Mouse (Mus musculus) heart, embryonic 16.5 days (tissue): Measurements from ENCODE around the gene Cdc27. TPM values are rescaled to one million over a fixed set of nuclear protein-coding genes. Genes with fewer than 3 reads are reported as not detected.

ENCODE experiments used
- ATAC-seq: fragments of 200-750 bp; cut with Nextera tagmentation; replicated peaks from 2 replicates; pipeline ENCODE4 v1.8.0; 2017; ENCODE audit warnings: moderate number of reproducible peaks; ENCODE audit not compliant: insufficient read depth, low FRiP score; ENCODE audit errors: extremely low read depth
- H3K27ac ChIP-seq: fragments of 300-500 bp; sonication (generic); 2 replicates; pipeline ENCODE4 v1.5.1; 2014; ENCODE audit warnings: mild to moderate bottlenecking, low read length, control low read depth, moderate library complexity
- H3K27me3 ChIP-seq: fragments of 300-500 bp; sonication (generic); 2 replicates; pipeline ENCODE4 v1.6.1; 2014; ENCODE audit warnings: low read length, mixed read lengths; ENCODE audit not compliant: control insufficient read depth, insufficient read depth
- H3K36me3 ChIP-seq: fragments of 300-500 bp; sonication (generic); 2 replicates; pipeline ENCODE4 v1.6.1; 2014; ENCODE audit not compliant: control insufficient read depth, insufficient read depth
- H3K4me1 ChIP-seq: fragments of 300-500 bp; sonication (generic); 2 replicates; pipeline ENCODE4 v1.6.1; 2014; ENCODE audit warnings: low read length, mixed read lengths; ENCODE audit not compliant: control insufficient read depth, insufficient read depth
- H3K4me2 ChIP-seq: fragments of 300-500 bp; sonication (generic); 2 replicates; pipeline ENCODE4 v1.6.1; 2014; ENCODE audit warnings: low read depth, mild to moderate bottlenecking, control low read depth, low read length
- H3K4me3 ChIP-seq: fragments of 300-500 bp; sonication (generic); 2 replicates; pipeline ENCODE4 v1.5.1; 2014; ENCODE audit warnings: mild to moderate bottlenecking, control low read depth, low read length
- H3K9ac ChIP-seq: fragments of 300-500 bp; sonication (generic); 2 replicates; pipeline ENCODE4 v1.6.1; 2014; ENCODE audit warnings: low read length, control low read depth
- H3K9me3 ChIP-seq: fragments of 300-500 bp; sonication (generic); replicated peaks from 2 replicates; pipeline ENCODE4 v1.6.1; 2016; ENCODE audit warnings: low read length; ENCODE audit not compliant: control insufficient read depth
- WGBS: fragments of 180-500 bp; shearing (Covaris S2); extraction: QIAGEN DNeasy Blood & Tissue Kit; methylation state at CpG from one replicate; pipeline ENCODE4 v1.1.7; 2014; 5-methylcytosine and 5-hydroxymethylcytosine counted together
- polyA plus RNA-seq: library from polyadenylated mRNA; unstranded; fragments of >200 nt; fragmentation: Nextera tagmentation; extraction: Ambion mirVana; gene quantifications from 2 replicates; pipeline ENCODE4 v1.2.1, GENCODE M21; 2015

Cdc27 gene
- polyA plus RNA-seq, 1 experiment from 2014 or later: 33.9 TPM

GRCm38 (mm10) chr11:104481971-104482370, 68.4 kb downstream of the Cdc27 start:
- H3K27ac ChIP-seq: no peak overlapping the region
- H3K4me2 ChIP-seq: no peak overlapping the region
- no peaks in the 10 kb centered on the region for H3K36me3 ChIP-seq
- no peaks in the 10 kb centered on the region for H3K27me3 ChIP-seq
- no peak overlapping the region for H3K9ac ChIP-seq
- no peak overlapping the region for H3K4me3 ChIP-seq
- 91% methylated on average over 8 of the region's 8 CpGs for WGBS
- H3K9me3 ChIP-seq: no peaks in the 10 kb centered on the region
- no peak for ATAC-seq
- H3K4me1 ChIP-seq: no peaks in the 10 kb centered on the region

GRCm38 (mm10) chr11:104479505-104479904, 70.9 kb downstream of the Cdc27 start:
- no peak overlapping the region for H3K4me3 ChIP-seq
- H3K4me2 ChIP-seq: no peak overlapping the region
- H3K9ac ChIP-seq: no peak overlapping the region
- H3K36me3 ChIP-seq: no peaks in the 10 kb centered on the region
- H3K27me3 ChIP-seq: no peaks in the 10 kb centered on the region
- ATAC-seq: no peak
- no peak overlapping the region for H3K27ac ChIP-seq
- 70% methylated on average over 4 of the region's 4 CpGs for WGBS
- no peaks in the 10 kb centered on the region for H3K4me1 ChIP-seq
- H3K9me3 ChIP-seq: no peaks in the 10 kb centered on the region

DNA sequence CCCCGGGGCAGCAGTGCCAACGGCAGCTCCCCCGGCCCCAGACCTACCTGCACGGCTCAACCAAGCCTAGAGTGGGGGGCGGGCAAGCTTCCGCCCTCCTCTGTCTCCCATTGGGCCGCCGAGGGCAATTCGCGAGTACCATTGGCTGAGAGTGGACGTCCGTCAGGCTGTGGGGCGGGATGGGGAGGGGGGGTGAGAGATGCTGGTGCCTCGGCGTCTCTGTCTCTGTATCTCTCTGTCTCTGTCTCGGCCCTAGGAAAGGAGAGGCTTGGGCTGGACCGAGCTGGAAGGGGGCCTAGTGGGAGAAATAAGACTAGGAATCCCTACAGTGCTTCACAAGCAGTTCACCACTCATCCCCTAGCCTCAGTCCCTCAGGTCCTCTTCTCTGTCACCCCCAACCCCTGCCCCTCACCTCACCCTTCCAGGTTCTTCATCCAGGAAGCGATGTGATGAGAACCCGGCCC, 81.0 kb downstream of the Cdc27 start:
- peak overlapping the region; percentile 48 for H3K27ac ChIP-seq
- peak overlapping the region; percentile 97 for H3K4me3 ChIP-seq
- WGBS: under 1% methylated on average over 19 of the region's 19 CpGs
- H3K9me3 ChIP-seq: no peaks in the 10 kb centered on the region
- H3K36me3 ChIP-seq: no peaks in the 10 kb centered on the region; the same call in 1 of the 2 replicates
- peaks cover 10% of the 10 kb centered on the region for H3K4me1 ChIP-seq
- H3K27me3 ChIP-seq: no peaks in the 10 kb centered on the region
- ATAC-seq: peak; percentile 100
- peak overlapping the region; percentile 96 for H3K9ac ChIP-seq
- peak overlapping the region; percentile 89 for H3K4me2 ChIP-seq

- Histone ChIP-seq H3K9me3 (no peaks in the 10 kb centered on the region), H3K4me2 (peak within 1 kb of the TSS; percentile 89), H3K9ac (peak within 1 kb of the TSS; percentile 96), H3K27me3 (no peaks in the 10 kb centered on the region), H3K27ac (peak within 1 kb of the TSS; percentile 48), H3K4me3 (peak within 1 kb of the TSS; percentile 97), H3K36me3 (no peaks in the 10 kb centered on the region; the same call in 1 of the 2 replicates), H3K4me1 (peaks cover 10% of the 10 kb centered on the region)
- ATAC-seq: peak; percentile 73
- WGBS: under 1% methylated on average over 38 of the region's 69 CpGs
These were observed 81.6 kb downstream of the Cdc27 start, which contains the start of gene Kansl1 for GRCm38 (mm10) chr11:104468751-104469268. TSS of gene Kansl1 (minus strand) at chr11:104468861.

- WGBS: 79% methylated on average over 5 of the region's 5 CpGs
- Histone ChIP-seq H3K4me1 (peaks cover 10% of the 10 kb centered on the region), H3K4me2 (no peak overlapping the region), H3K36me3 (no peaks in the 10 kb centered on the region; the same call in 1 of the 2 replicates), H3K27ac (no peak overlapping the region), H3K27me3 (no peaks in the 10 kb centered on the region), H3K9ac (no peak overlapping the region), H3K4me3 (no peak overlapping the region), H3K9me3 (no peaks in the 10 kb centered on the region)
- ATAC-seq: no peak
These were observed 82.7 kb downstream of the Cdc27 start for GRCm38 (mm10) chr11:104467698-104468097.

DNA sequence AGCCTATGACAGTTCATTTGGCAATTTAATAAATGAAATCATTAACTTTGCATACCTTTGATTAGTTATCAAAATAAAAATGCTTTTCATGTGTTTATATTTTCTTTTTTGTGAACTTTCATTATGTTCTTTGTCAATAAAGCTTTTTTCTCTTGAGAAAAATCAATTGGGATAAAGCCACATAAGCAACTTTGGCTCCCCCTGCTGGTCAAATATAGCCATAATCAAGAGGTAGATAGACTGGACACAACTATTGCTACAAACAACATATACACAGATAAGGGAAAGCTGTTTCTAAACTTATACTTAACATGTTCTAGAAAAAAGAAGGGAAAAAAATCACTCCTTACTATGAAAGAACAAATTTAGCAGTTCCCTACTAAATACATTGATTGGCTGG, 88.9 kb downstream of the Cdc27 start:
- no peak for ATAC-seq
- H3K9ac ChIP-seq: no peak overlapping the region
- no peak overlapping the region for H3K4me3 ChIP-seq
- no peak overlapping the region for H3K27ac ChIP-seq
- H3K4me2 ChIP-seq: no peak overlapping the region
- no peaks in the 10 kb centered on the region for H3K27me3 ChIP-seq
- no peaks in the 10 kb centered on the region for H3K4me1 ChIP-seq
- H3K36me3 ChIP-seq: no peaks in the 10 kb centered on the region; the same call in 1 of the 2 replicates
- no peaks in the 10 kb centered on the region for H3K9me3 ChIP-seq

DNA sequence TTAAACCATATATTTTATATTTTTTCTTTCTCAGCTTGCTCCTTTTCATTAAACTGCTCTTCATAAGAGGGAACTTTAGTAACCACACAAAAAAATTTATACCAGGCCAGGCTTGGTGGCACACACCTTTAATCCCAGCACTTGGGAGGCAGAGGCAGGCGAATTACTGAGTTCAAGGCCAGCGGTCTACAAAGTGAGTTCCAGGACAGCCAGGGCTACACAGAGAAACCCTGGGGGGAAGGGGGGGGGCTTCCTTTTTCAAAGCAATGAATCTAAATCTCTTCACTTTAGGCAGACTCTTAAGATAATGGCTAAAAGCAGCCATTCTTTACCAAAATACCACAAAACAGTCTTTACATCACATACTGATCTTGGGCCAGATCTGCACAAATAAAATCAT, 90.7 kb downstream of the Cdc27 start:
- H3K4me3 ChIP-seq: no peak overlapping the region
- H3K4me1 ChIP-seq: peaks cover 4% of the 10 kb centered on the region; the same call in 1 of the 2 replicates
- no peak overlapping the region for H3K27ac ChIP-seq
- no peaks in the 10 kb centered on the region for H3K27me3 ChIP-seq
- WGBS: 96% methylated on average over 2 of the region's 2 CpGs
- H3K9ac ChIP-seq: no peak overlapping the region
- H3K9me3 ChIP-seq: no peaks in the 10 kb centered on the region
- no peaks in the 10 kb centered on the region for H3K36me3 ChIP-seq
- ATAC-seq: no peak
- H3K4me2 ChIP-seq: no peak overlapping the region

DNA sequence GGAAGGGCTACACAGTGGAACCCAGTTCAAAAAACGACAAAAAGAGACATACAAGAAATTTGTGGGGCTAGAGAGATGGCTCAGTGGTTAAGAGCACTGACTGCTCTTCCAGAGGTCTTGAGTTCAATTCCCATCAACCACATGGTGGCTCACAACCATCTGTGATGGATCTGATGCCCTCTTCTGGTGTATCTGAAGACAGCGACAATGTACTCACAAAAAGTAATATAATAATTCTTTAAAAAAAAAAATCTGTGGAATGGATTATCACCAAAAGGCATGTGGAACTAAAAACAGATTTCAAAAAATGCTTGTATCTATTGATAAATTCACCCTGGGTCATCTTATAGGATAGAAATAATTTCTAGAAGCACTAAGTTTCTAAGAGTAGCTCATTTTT, 91.9 kb downstream of the Cdc27 start:
- no peaks in the 10 kb centered on the region for H3K9me3 ChIP-seq
- 65% methylated on average over 2 of the region's 2 CpGs for WGBS

More for the DNA sequence above, 91.9 kb downstream of the Cdc27 start:
- Histone ChIP-seq H3K4me2 (no peak overlapping the region), H3K4me3 (no peak overlapping the region), H3K27me3 (no peaks in the 10 kb centered on the region), H3K36me3 (no peaks in the 10 kb centered on the region), H3K9ac (no peak overlapping the region), H3K4me1 (peaks cover 4% of the 10 kb centered on the region; the same call in 1 of the 2 replicates), H3K27ac (no peak overlapping the region)
- no peak for ATAC-seq
